Mouse (Mus musculus): ENCODE measurements around the gene Gnptg.

- TF ChIP-seq ZNF384 (IDR thresholded peaks at IDR 0.05; ENCODE audit: low read depth, low read length) (no peak), CHD2 (IDR thresholded peaks at IDR 0.05; ENCODE audit: low read depth, low read length) (no peak)
Measured at GRCm38 (mm10) chr17:25202401-25202800, 37.5 kb downstream of the Gnptg start.

Measured in ES-E14 (cell line).